Mouse (Mus musculus) heart, postnatal 0 days (tissue): ENCODE measurements around the gene Dmc1.

Source experiments
- CTCF ChIP-seq: IDR thresholded peaks from 2 replicates; pipeline ENCODE4 v1.5.1; 2016; ENCODE audit warnings: antibody characterized with exemption, control low read depth, low read depth
- EP300 ChIP-seq: IDR thresholded peaks from 2 replicates; pipeline ENCODE4 v1.6.1; 2016; ENCODE audit warnings: antibody characterized with exemption, low read depth

GRCm38 (mm10) chr15:79645483-79645882 is 40.6 kb upstream of the Dmc1 start:
- TF ChIP-seq EP300 (no peak), CTCF (no peak)
